Mouse (Mus musculus) intestine, embryonic 15.5 days (tissue): ENCODE results near the gene Hnf1a. TPM values are rescaled to one million over a fixed set of nuclear protein-coding genes. Genes with fewer than 3 reads are reported as not detected.

ENCODE experiments used
- ATAC-seq: fragments of 200-750 bp; cut with Nextera tagmentation; 2 replicates; pipeline ENCODE4 v1.8.0; 2017; ENCODE audit warnings: moderate TSS enrichment, moderate library complexity
- H3K27ac ChIP-seq: fragments of 300-500 bp; sonication (generic); 2 replicates; pipeline ENCODE4 v1.5.1; 2015; ENCODE audit warnings: mild to moderate bottlenecking, inconsistent platforms
- H3K27me3 ChIP-seq: fragments of 300-500 bp; sonication (generic); replicated peaks from 2 replicates; pipeline ENCODE4 v1.6.1; 2015; ENCODE audit warnings: inconsistent platforms
- H3K36me3 ChIP-seq: fragments of 300-500 bp; sonication (generic); 2 replicates; pipeline ENCODE4 v1.6.1; 2015; ENCODE audit warnings: inconsistent platforms
- H3K4me1 ChIP-seq: fragments of 300-500 bp; sonication (generic); replicated peaks from 2 replicates; pipeline ENCODE4 v1.6.1; 2015; ENCODE audit warnings: inconsistent platforms
- H3K4me2 ChIP-seq: fragments of 300-500 bp; sonication (generic); replicated peaks from 2 replicates; pipeline ENCODE4 v1.6.1; 2015; ENCODE audit warnings: mild to moderate bottlenecking, inconsistent platforms
- H3K4me3 ChIP-seq: fragments of 300-500 bp; sonication (generic); replicated peaks from 2 replicates; pipeline ENCODE4 v1.5.1; 2015; ENCODE audit warnings: inconsistent platforms
- H3K9ac ChIP-seq: fragments of 300-500 bp; sonication (generic); 2 replicates; pipeline ENCODE4 v1.6.1; 2015; ENCODE audit warnings: inconsistent platforms
- H3K9me3 ChIP-seq: fragments of 300-500 bp; sonication (generic); 2 replicates; pipeline ENCODE4 v1.6.1; 2016; ENCODE audit warnings: inconsistent platforms
- WGBS: fragments of 180-500 bp; shearing (Covaris S2); methylation state at CpG from one replicate; pipeline ENCODE4 v1.1.7; 2015; 5-methylcytosine and 5-hydroxymethylcytosine counted together
- polyA plus RNA-seq: library from polyadenylated mRNA; unstranded; fragments of >200 nt; fragmentation: Nextera tagmentation; extraction: Ambion mirVana; gene quantifications from 2 replicates; pipeline ENCODE4 v1.2.1, GENCODE M21; 2015

The Hnf1a gene
- polyA plus RNA-seq = 18.0 and 18.6 TPM in 2 replicates

DNA sequence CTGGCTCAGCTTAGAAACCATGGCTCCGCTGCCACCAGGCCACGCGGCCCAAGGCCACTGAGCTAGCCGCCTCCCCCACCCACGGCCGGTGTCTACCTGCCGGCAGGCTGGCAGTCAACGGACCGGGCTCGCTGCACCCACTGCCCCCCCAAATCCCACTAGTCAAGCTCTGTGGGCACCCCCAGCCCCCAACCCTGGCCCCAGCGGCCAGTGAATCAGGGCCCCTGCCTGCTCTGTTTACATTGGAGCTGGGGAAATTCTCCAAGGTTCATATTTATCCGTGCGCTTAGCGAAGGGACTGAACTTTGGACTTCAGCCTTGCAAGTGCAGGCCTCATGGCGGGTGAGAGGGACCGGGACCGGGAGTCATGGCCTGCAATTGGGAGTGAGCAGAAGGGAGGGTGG, at the start of gene Hnf1a:
Gene Hnf1a (minus strand): TSS at position 271 of the 404 bp plus-strand sequence.
- peak within 1 kb of the TSS; percentile 68 for H3K9ac ChIP-seq
- ATAC-seq = peak; percentile 77
- peak within 1 kb of the TSS; percentile 92 for H3K27ac ChIP-seq
- peak within 1 kb of the TSS; percentile 47 for H3K4me3 ChIP-seq
- WGBS = 47% methylated on average over 17 of the region's 17 CpGs
- no peaks in the 10 kb centered on the region for H3K27me3 ChIP-seq
- H3K4me1 ChIP-seq = peaks cover 8% of the 10 kb centered on the region; the same call in 1 of the 2 replicates
- H3K9me3 ChIP-seq = no peaks in the 10 kb centered on the region
- H3K36me3 ChIP-seq = no peaks in the 10 kb centered on the region
- peak within 1 kb of the TSS; percentile 37 for H3K4me2 ChIP-seq

DNA sequence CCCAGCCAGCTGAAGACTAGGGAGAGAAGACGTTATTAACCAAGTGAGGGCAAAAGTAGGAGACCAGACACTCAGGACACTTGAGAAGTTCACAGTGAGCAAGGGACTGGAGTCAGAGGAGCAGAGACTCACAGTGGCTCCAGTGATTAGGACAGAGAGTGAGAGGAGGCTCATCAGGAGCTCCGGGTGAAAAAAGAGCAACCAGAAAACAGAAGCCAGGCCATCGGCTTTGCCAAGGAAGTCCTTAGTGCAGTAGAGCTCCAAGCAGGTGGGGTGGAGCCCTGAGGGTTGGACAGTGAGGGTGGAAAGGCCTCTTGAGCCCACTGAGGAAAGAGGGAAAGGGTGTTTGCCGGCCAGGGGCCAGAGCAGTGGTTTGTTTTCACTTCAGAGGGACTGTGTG, 47.9 kb upstream of the Hnf1a start:
- Histone ChIP-seq H3K4me3 (no peak overlapping the region), H3K27me3 (no peaks in the 10 kb centered on the region), H3K36me3 (no peaks in the 10 kb centered on the region), H3K4me2 (0 out of 2 replicates have a peak overlapping the region, but pooled peaks have one; percentile 26), H3K9me3 (no peaks in the 10 kb centered on the region), H3K27ac (peak overlapping the region; percentile 58), H3K4me1 (peaks cover 15% of the 10 kb centered on the region), H3K9ac (no peak overlapping the region)
- 45% methylated on average over 4 of the region's 4 CpGs for WGBS
- ATAC-seq = no peak

DNA sequence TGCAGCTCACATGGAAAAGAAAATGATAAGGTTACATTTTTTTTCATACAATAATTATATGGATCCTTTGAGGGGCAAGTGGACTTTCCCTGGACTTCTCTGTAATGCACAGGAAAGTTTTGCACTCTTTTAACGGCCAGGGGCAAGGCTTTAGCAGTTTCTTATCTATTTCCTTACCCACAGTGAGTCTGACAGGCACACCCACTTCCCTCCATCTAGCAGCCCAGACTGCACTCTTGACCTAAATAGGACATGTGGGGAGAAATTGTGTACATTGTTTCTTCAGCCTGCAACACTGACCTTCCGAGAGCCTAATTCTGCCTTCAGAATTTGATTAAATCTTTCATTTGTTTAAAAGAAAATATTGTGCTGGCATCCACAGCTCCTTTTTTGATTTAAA, 47.4 kb upstream of the Hnf1a start:
- Histone ChIP-seq H3K4me3 (no peak overlapping the region), H3K9ac (no peak overlapping the region), H3K4me2 (no peak overlapping the region; the same call in 1 of the 2 replicates), H3K27me3 (no peaks in the 10 kb centered on the region), H3K4me1 (peaks cover 19% of the 10 kb centered on the region), H3K9me3 (no peaks in the 10 kb centered on the region), H3K27ac (0 out of 2 replicates have a peak overlapping the region, but pooled peaks have one; percentile 32), H3K36me3 (no peaks in the 10 kb centered on the region)
- WGBS = 18% methylated on average over 2 of the region's 2 CpGs
- ATAC-seq = peak; percentile 67; the same call in 1 of the 2 replicates

DNA sequence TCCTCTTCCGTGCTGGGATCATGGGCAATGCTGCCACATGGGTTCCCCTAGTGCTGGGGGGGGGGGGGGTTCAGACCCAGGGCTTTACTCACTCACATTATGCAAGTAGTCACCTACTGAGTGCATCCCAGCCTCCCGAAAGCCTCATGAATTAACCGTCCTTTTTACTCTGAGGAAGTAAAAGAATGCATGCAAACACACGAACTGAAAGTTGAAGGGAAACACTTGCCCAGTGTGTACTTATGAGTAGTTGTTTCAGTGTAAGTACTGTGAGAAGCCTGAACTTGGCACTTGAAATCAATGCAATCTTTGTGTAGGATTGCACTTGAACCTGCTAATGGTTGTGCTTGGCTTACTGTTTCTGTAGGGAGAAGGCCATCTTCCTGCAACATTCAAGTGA, 44.2 kb upstream of the Hnf1a start:
- 44% methylated on average over 4 of the region's 4 CpGs for WGBS
- ATAC-seq = no peak
- no peaks in the 10 kb centered on the region for H3K36me3 ChIP-seq
- H3K4me1 ChIP-seq = peaks cover 30% of the 10 kb centered on the region
- no peak overlapping the region for H3K4me2 ChIP-seq
- no peaks in the 10 kb centered on the region for H3K9me3 ChIP-seq
- no peak overlapping the region for H3K27ac ChIP-seq
- H3K27me3 ChIP-seq = no peaks in the 10 kb centered on the region
- H3K9ac ChIP-seq = no peak overlapping the region
- H3K4me3 ChIP-seq = no peak overlapping the region

DNA sequence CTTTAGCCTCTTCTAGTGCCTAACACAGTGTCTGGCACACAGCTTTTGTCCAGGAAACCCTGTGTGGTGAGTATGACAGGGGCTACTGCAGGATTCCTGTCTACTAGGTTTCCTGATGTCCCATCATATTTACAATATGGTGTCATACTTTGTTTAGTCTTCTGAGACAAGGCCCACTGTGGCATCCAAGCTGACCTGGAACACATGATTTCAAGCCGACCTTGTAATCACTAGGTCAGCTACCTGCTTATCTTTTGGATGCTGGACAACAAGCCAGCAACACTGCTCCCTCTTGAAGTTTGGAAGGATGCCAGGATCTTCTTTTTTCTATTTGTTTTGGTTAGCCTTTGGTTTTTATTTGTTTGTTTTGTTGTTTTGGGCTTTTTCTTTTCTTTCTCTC, 43.7 kb upstream of the Hnf1a start:
- WGBS = 49% methylated on average over 1 of the region's 1 CpGs
- no peaks in the 10 kb centered on the region for H3K9me3 ChIP-seq
- H3K36me3 ChIP-seq = no peaks in the 10 kb centered on the region
- no peak overlapping the region for H3K9ac ChIP-seq
- no peak overlapping the region for H3K4me2 ChIP-seq
- ATAC-seq = no peak
- H3K4me3 ChIP-seq = no peak overlapping the region
- no peaks in the 10 kb centered on the region for H3K27me3 ChIP-seq
- H3K4me1 ChIP-seq = peaks cover 33% of the 10 kb centered on the region
- H3K27ac ChIP-seq = no peak overlapping the region

DNA sequence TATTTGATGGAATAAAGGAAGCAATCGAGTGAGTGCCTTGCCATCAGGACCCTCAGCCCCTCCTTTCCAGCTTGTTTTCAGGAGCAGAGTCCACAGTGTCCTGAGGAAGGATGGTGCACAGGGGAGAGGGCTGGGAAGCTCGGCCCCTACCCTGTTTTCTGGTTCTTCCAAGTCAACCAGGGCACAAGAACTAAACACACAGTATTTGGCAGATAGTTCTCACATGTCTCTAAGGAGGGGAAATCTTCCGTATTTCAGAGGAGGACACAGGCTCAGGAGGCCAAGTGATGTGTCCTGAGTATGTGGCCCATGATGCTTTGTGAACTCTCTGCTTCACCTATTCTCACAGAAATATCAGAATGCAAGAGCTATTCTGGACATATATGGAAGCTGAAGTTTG, 42.5 kb upstream of the Hnf1a start:
- H3K36me3 ChIP-seq = no peaks in the 10 kb centered on the region
- WGBS = 57% methylated on average over 3 of the region's 3 CpGs
- H3K4me1 ChIP-seq = peaks cover 28% of the 10 kb centered on the region
- H3K9me3 ChIP-seq = no peaks in the 10 kb centered on the region
- ATAC-seq = no peak
- no peak overlapping the region for H3K4me3 ChIP-seq
- no peak overlapping the region for H3K27ac ChIP-seq
- no peak overlapping the region for H3K9ac ChIP-seq
- no peaks in the 10 kb centered on the region for H3K27me3 ChIP-seq
- peak overlapping the region; percentile 89 for H3K4me2 ChIP-seq

DNA sequence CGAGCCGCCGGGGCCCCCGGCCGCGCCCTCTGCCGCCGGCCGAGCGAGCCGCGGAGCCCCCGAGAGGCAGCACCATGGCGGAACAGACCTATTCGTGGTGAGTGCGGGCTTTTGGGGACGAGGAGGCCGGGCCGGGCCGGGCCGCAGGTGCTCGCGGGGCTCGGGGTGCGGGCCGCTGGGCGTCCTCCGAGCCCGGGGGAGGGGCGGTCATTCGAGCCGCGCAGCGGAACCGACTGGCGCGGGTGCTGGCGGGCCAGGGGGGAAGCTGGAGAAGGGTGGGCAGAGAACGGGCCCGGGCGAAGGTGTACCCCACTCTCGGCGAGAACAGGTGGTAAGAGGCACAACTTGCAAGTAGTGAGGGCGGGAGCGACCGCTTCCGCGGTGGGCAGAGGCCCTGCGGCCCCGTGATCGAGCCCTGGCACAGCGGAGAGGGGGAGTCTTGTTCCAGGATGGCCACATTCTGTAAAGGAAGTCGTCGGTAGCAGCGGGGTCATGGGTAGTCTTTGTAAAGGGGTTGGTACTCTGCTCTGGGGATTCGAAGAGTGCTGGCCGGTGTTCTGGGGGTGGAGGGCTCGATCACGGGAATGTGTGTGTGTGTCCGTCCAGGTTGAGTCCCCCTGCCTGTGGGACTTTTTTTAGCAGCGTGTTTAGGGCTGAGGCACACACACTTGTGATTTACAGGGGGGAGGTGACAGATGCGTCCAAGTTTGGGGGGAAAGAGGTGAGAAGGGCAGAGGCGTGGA, 40.8 kb upstream of the Hnf1a start:
- Histone ChIP-seq H3K36me3 (no peaks in the 10 kb centered on the region), H3K27ac (peak overlapping the region; percentile 84), H3K9ac (peak overlapping the region; percentile 100), H3K4me3 (peak overlapping the region; percentile 99), H3K27me3 (no peaks in the 10 kb centered on the region), H3K4me2 (peak overlapping the region; percentile 89), H3K4me1 (peaks cover 24% of the 10 kb centered on the region), H3K9me3 (no peaks in the 10 kb centered on the region)
- under 1% methylated on average over 50 of the region's 63 CpGs for WGBS
- ATAC-seq = peak; percentile 28

DNA sequence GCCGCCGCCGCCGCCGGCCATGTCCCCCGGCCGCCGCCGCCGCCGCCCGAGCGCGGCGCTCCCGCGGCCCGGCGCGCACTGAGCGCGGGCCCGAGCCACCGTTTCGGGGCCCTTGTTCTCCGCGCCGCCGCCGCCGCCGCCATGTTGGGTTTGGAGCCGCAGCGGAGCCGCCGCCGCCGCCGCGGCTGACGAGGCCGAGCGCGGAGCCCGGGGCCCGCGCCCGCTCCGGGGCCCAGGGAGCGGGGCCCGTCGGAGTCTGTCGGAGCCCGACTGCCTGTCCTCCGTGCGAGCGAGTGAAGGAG, 40.3 kb upstream of the Hnf1a start:
- H3K4me3 ChIP-seq = peak overlapping the region; percentile 99
- WGBS = under 1% methylated on average over 49 of the region's 57 CpGs
- peak overlapping the region; percentile 100 for H3K9ac ChIP-seq
- ATAC-seq = peak; percentile 63
- H3K36me3 ChIP-seq = no peaks in the 10 kb centered on the region
- H3K27me3 ChIP-seq = no peaks in the 10 kb centered on the region
- H3K27ac ChIP-seq = peak overlapping the region; percentile 84
- peak overlapping the region; percentile 89 for H3K4me2 ChIP-seq
- H3K4me1 ChIP-seq = peaks cover 24% of the 10 kb centered on the region
- no peaks in the 10 kb centered on the region for H3K9me3 ChIP-seq

DNA sequence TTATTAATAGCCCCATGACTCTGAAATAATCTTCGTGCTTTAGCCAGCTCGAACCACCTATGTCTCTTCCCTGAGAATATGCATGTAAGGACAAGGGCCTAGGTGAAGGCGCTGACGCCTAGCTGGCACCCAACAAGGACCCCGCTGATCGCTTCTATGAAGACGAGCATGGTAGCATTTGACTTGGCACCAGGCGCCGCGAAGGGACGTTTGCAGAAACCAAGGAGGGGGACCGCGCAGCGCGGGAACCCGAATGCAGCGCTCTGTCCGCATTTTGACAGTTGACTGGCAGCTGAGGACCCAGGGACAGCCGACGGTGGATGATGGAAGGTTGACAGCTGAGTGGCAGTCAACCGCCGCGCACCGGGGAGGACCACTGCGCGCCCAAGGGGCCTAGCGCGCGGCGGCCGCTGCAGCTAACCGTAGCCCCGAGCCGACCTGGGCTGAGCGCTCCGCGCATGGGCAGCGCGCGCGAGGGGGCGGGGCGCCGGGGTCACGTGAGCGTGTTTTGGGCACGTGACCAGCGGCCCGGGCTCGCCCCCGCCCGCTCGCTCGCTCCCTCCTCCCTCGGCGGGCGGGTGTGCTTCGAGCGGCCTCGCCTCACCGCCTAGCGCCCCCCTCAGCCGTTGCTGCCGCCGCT, 39.8 kb upstream of the Hnf1a start, which contains the start of gene Sppl3:
Gene Sppl3 (plus strand): TSS at position 561 of the 640 bp plus-strand sequence.
- Histone ChIP-seq H3K9ac (peak within 1 kb of the TSS; percentile 100), H3K4me2 (peak within 1 kb of the TSS; percentile 89), H3K36me3 (no peaks in the 10 kb centered on the region), H3K9me3 (no peaks in the 10 kb centered on the region), H3K4me1 (peaks cover 24% of the 10 kb centered on the region), H3K27me3 (no peaks in the 10 kb centered on the region), H3K27ac (peak within 1 kb of the TSS; percentile 84), H3K4me3 (peak within 1 kb of the TSS; percentile 99)
- peak; percentile 93 for ATAC-seq
- WGBS = 1% methylated on average over 56 of the region's 65 CpGs

DNA sequence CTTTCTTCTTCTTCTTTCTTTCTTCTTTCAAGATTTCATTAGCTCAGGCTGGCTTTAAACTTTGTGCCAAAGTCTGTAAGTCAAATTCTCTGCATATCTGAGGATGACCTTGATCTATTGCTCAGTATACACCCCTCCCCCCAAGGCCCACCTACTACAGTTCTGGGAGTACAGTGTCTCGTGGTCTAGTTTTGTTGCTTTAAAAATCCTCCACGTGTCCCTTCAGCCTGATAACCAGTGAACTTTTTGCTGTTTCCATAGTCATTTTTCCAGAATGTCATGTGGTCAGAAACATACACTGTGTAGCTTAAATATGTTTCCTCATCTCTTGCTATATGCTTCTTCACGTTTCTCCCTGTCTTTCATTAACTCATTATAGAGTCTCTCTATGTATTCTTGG, 39.1 kb upstream of the Hnf1a start:
- H3K4me3 ChIP-seq = no peak overlapping the region
- no peak for ATAC-seq
- H3K27me3 ChIP-seq = no peaks in the 10 kb centered on the region
- 47% methylated on average over 3 of the region's 3 CpGs for WGBS
- no peaks in the 10 kb centered on the region for H3K9me3 ChIP-seq
- H3K36me3 ChIP-seq = no peaks in the 10 kb centered on the region
- H3K4me2 ChIP-seq = 0 out of 2 replicates have a peak overlapping the region, but pooled peaks have one; percentile 89
- H3K4me1 ChIP-seq = peaks cover 22% of the 10 kb centered on the region
- no peak overlapping the region for H3K27ac ChIP-seq
- no peak overlapping the region for H3K9ac ChIP-seq

DNA sequence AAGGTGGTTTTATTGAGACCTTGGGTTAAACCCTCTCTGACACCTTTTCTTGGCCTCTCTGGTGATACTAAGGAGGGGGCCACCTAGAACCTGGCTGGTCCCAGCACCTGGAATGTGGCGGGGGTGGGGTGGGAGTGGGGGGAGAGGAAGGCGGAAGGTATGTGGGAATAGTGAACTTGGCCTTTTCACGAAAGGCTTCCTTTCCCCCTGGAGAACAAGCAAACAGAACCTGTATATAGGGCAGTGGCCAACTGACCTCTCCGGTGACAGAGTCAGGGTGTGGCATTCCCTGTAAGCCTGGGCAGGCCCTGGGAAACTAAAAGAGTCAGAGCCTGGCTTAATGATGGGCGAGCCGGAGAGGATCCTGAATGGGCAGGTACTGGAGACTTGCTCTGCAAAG, 38.2 kb upstream of the Hnf1a start:
- ATAC-seq = no peak
- no peak overlapping the region for H3K27ac ChIP-seq

DNA sequence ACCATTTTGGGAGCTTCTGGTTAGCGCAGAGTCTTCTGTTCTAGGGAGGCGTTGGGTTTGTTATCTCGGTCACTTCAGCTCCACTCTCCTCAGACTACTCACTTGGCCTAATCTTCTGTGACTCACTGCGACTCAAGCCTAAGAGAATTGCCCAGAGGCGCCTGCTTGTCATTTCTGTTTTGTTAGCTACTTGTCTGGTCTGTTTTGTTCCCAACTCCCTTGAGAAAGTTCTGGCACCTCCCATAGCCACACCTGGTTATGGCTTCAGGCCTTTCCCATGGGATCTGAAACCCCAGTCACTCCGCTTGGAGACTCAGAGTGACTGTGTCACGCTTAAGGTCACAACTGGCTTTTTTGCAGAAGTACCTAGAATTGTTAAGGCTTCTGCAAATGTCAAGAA, 37.4 kb upstream of the Hnf1a start:
- no peak for ATAC-seq
- H3K9ac ChIP-seq = no peak overlapping the region
- no peaks in the 10 kb centered on the region for H3K27me3 ChIP-seq
- no peak overlapping the region for H3K4me3 ChIP-seq
- H3K9me3 ChIP-seq = no peaks in the 10 kb centered on the region
- no peak overlapping the region for H3K27ac ChIP-seq
- H3K4me2 ChIP-seq = no peak overlapping the region
- H3K36me3 ChIP-seq = no peaks in the 10 kb centered on the region
- H3K4me1 ChIP-seq = peaks cover 14% of the 10 kb centered on the region
- WGBS = 86% methylated on average over 7 of the region's 7 CpGs

More for the DNA sequence above, 38.2 kb upstream of the Hnf1a start:
- 76% methylated on average over 6 of the region's 6 CpGs for WGBS
- Histone ChIP-seq H3K4me2 (no peak overlapping the region), H3K4me3 (no peak overlapping the region), H3K9me3 (no peaks in the 10 kb centered on the region), H3K9ac (no peak overlapping the region), H3K4me1 (peaks cover 17% of the 10 kb centered on the region), H3K27me3 (no peaks in the 10 kb centered on the region), H3K36me3 (no peaks in the 10 kb centered on the region)
